Mouse (Mus musculus) limb, embryonic 10.5 days (tissue): Measurements from ENCODE around the gene Spink4. TPM values are rescaled to one million over a fixed set of nuclear protein-coding genes. Genes with fewer than 3 reads are reported as not detected.

ENCODE experiments used
- DNase-seq: peaks from one replicate; pipeline ENCODE4 v3.0.0-alpha.2; 2017; ENCODE audit warnings: low spot score
- H3K27ac ChIP-seq: fragments of 300-500 bp; sonication (generic); 2 replicates; pipeline ENCODE4 v1.5.1; 2016; ENCODE audit warnings: mild to moderate bottlenecking
- H3K27me3 ChIP-seq: fragments of 300-500 bp; sonication (generic); 2 replicates; pipeline ENCODE4 v1.6.1; 2016; ENCODE audit warnings: low read depth, mild to moderate bottlenecking; ENCODE audit not compliant: poor library complexity, severe bottlenecking
- H3K36me3 ChIP-seq: fragments of 300-500 bp; sonication (generic); 2 replicates; pipeline ENCODE4 v1.6.1; 2016; ENCODE audit warnings: mild to moderate bottlenecking, moderate library complexity
- H3K4me1 ChIP-seq: fragments of 300-500 bp; sonication (generic); 2 replicates; pipeline ENCODE4 v1.6.1; 2016
- H3K4me3 ChIP-seq: fragments of 300-500 bp; sonication (generic); 2 replicates; pipeline ENCODE4 v1.5.1; 2016; ENCODE audit warnings: mild to moderate bottlenecking, moderate library complexity
- H3K9me3 ChIP-seq: fragments of 300-500 bp; sonication (generic); replicated peaks from 2 replicates; pipeline ENCODE4 v1.6.1; 2016; ENCODE audit warnings: mild to moderate bottlenecking
- WGBS: fragments of 180-500 bp; shearing (Covaris S2); methylation state at CpG from one replicate; pipeline ENCODE4 v1.1.7; 2016; 5-methylcytosine and 5-hydroxymethylcytosine counted together
- polyA plus RNA-seq: library from polyadenylated mRNA; unstranded; fragments of >200 nt; fragmentation: Nextera tagmentation; extraction: Ambion mirVana; gene quantifications from 2 replicates; pipeline ENCODE4 v1.2.1, GENCODE M21; 2016

The Spink4 gene
- polyA plus RNA-seq, 1 experiment from 2014 or later: not detected

DNA sequence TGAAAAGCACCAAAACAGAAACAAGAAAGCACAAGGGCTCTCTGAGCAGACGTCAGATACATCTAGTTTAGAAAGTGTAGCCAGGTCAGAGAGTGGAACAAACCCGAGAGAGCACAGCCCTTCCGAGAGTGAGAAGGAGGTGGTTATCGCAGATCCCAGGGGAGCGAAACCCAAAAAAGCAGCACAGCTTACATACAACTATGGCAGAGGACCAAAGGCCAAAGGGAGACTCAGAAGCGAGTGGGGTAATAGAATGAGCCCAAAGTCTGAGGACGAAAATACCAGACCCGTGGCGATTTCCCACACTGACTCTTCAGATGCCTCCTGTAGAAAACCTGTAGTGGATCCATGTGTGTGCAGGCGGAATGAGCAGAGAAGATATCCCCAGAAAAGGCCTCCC lies 56.8 kb downstream of the Spink4 start:
- 95% methylated on average over 10 of the region's 10 CpGs for WGBS
- H3K4me1 ChIP-seq: peaks cover 9% of the 10 kb centered on the region
- no peak overlapping the region for H3K27ac ChIP-seq
- H3K36me3 ChIP-seq: peaks cover 76% of the 10 kb centered on the region
- no peaks in the 10 kb centered on the region for H3K9me3 ChIP-seq
- no peak overlapping the region for H3K4me3 ChIP-seq
- no peaks in the 10 kb centered on the region for H3K27me3 ChIP-seq
- DNase-seq: no peak

- peaks cover 92% of the 10 kb centered on the region for H3K36me3 ChIP-seq
- DNase-seq: no peak
- no peaks in the 10 kb centered on the region for H3K9me3 ChIP-seq
- H3K4me1 ChIP-seq: no peaks in the 10 kb centered on the region
- no peaks in the 10 kb centered on the region for H3K27me3 ChIP-seq
- WGBS: 95% methylated on average over 1 of the region's 1 CpGs
- H3K27ac ChIP-seq: no peak overlapping the region
- no peak overlapping the region for H3K4me3 ChIP-seq
Observed at GRCm38 (mm10) chr4:40979430-40979829, 59.6 kb downstream of the Spink4 start.

Other genes starting within 250 kb of the Spink4 start
- gene Aptx, start 216.9 kb upstream of the Spink4 start, polyA plus RNA-seq: 35.4 and 39.6 TPM in 2 replicates
- gene Dnaja1, start 197.9 kb upstream of the Spink4 start, polyA plus RNA-seq: 546 and 555 TPM in 2 replicates
- 186 and 189 TPM in 2 replicates for gene Smu1, start 162.1 kb upstream of the Spink4 start, polyA plus RNA-seq
- 23.6 and 29.9 TPM in 2 replicates for gene B4galt1, start 66.0 kb upstream of the Spink4 start, polyA plus RNA-seq
- gene Bag1, start 28.2 kb downstream of the Spink4 start, polyA plus RNA-seq: 225 and 227 TPM in 2 replicates
- 85.9 and 92.7 TPM in 2 replicates for gene Chmp5, start 28.4 kb downstream of the Spink4 start, polyA plus RNA-seq
- gene Nfx1, start 50.9 kb downstream of the Spink4 start, polyA plus RNA-seq: 101 and 109 TPM in 2 replicates
- gene Aqp7, start 128.1 kb downstream of the Spink4 start, polyA plus RNA-seq: 0.06 and 0.24 TPM in 2 replicates
- gene Aqp3, start 178.1 kb downstream of the Spink4 start, polyA plus RNA-seq: 3.9 and 4.4 TPM in 2 replicates
- 39.1 and 39.7 TPM in 2 replicates for gene Nol6, start 204.4 kb downstream of the Spink4 start, polyA plus RNA-seq
- gene Ube2r2, start 215.7 kb downstream of the Spink4 start, polyA plus RNA-seq: 85.5 and 96.1 TPM in 2 replicates